11 mouse cellular contexts compared by ENCODE assay signal in the genomic region with DNA sequence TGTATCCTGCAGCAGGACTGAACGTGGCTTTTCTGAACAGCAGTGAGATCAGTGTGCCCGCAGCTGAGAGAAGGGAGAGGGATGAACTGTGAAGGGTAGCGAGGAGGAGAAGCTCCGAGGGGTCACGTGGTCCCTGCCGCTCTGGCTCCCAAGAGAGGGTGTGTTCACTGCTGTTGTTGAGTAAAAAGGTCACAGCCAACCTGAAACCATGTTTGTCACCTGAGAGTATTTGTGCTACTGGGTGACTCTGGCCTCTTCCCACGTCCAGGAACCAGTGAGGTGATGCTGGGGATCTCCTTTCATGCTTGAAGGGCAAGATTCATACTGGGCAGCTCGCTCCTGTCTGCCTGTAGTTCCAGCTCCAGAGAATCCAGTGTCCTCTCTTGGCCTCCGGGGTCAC.
A peak's percentile ranks its signal among the peaks of the same experiment; 100 is the strongest.
DNase-seq lines count a peak whose midpoint lies in the region; ATAC-seq lines count a peak whose summit lies in the region.
"Had no signal": no experiment of that assay in that cellular context is flagged by ENCODE, and none has a peak within 500 bp of the region (broad histone marks: within the 10 kb centered on the region; RNA-seq: fewer than 3 reads in every experiment).

No protein-coding gene starts in this region.

- no peak for ATAC-seq in midbrain, embryonic 11.5 days (ENCODE audit: low FRiP score)
- ATAC-seq in hindbrain, embryonic 14.5 days (ENCODE audit: low FRiP score) = no peak
- no peak for ATAC-seq in neural tube, embryonic 14.5 days (ENCODE audit: low read depth)

- no peak overlapping the region for H3K4me3 ChIP-seq in heart, embryonic 10.5 days
- H3K4me3 ChIP-seq in midbrain, embryonic 10.5 days = no peak overlapping the region
- H3K4me3 ChIP-seq in midbrain, embryonic 11.5 days (ENCODE audit: low read depth, low read length) = no peak overlapping the region
- no peak overlapping the region for H3K4me3 ChIP-seq in hindbrain, embryonic 14.5 days (replicated peaks; ENCODE audit: low read length)
- no peak overlapping the region for H3K4me3 ChIP-seq in neural tube, embryonic 14.5 days (ENCODE audit: low read depth, low read length)

- DNase-seq in heart, embryonic 10.5 days (ENCODE audit: low spot score) = no peak
- DNase-seq in heart, postnatal 4 days = no peak
- no peak for DNase-seq in midbrain, embryonic 10.5 days (ENCODE audit: low spot score)
- DNase-seq in midbrain, embryonic 11.5 days (ENCODE audit: low spot score, missing footprints) = no peak
- no peak for DNase-seq in hindbrain, embryonic 14.5 days (ENCODE audit: low spot score)
- DNase-seq in cerebellum, postnatal 10 days = no peak
- no peak for DNase-seq in adrenal gland, postnatal 25 days
- DNase-seq: cerebellum, adult 8-10 months; liver; thymus, adult 2 months had no signal

- peak overlapping the region; percentile 81 for H3K27ac ChIP-seq in heart, embryonic 10.5 days
- H3K27ac ChIP-seq in midbrain, embryonic 10.5 days (replicated peaks) = peak overlapping the region; percentile 55
- no peak overlapping the region for H3K27ac ChIP-seq in midbrain, embryonic 11.5 days (ENCODE audit: low read depth, low read length)
- H3K27ac ChIP-seq in hindbrain, embryonic 14.5 days = peak overlapping the region; percentile 21; the same call in 1 of the 2 replicates
- H3K27ac ChIP-seq in neural tube, embryonic 14.5 days (ENCODE audit: low read depth, low read length) = peak overlapping the region; percentile 64

- H3K27me3 ChIP-seq in heart, embryonic 10.5 days (ENCODE audit: insufficient read depth, poor library complexity, severe bottlenecking) = peaks cover 7% of the 10 kb centered on the region; the same call in 1 of the 2 replicates
- peaks cover 38% of the 10 kb centered on the region for H3K27me3 ChIP-seq in midbrain, embryonic 10.5 days (ENCODE audit: low read depth, poor library complexity, severe bottlenecking)
- no peaks in the 10 kb centered on the region for H3K27me3 ChIP-seq in midbrain, embryonic 11.5 days (ENCODE audit: control insufficient read depth, insufficient read depth, low read length)
- 0 out of 2 replicates have a peak, but pooled peaks cover 3% of the 10 kb centered on the region for H3K27me3 ChIP-seq in hindbrain, embryonic 14.5 days (ENCODE audit: control insufficient read depth, insufficient read depth, low read length)
- no peaks in the 10 kb centered on the region for H3K27me3 ChIP-seq in neural tube, embryonic 14.5 days (ENCODE audit: control insufficient read depth, insufficient read depth, low read length)

- H3K36me3 ChIP-seq in heart, embryonic 10.5 days = no peaks in the 10 kb centered on the region
- H3K36me3 ChIP-seq in midbrain, embryonic 10.5 days = no peaks in the 10 kb centered on the region
- no peaks in the 10 kb centered on the region for H3K36me3 ChIP-seq in midbrain, embryonic 11.5 days (ENCODE audit: control insufficient read depth, insufficient read depth, low read length)
- H3K36me3 ChIP-seq in hindbrain, embryonic 14.5 days (replicated peaks; ENCODE audit: control insufficient read depth, insufficient read depth) = no peaks in the 10 kb centered on the region
- no peaks in the 10 kb centered on the region for H3K36me3 ChIP-seq in neural tube, embryonic 14.5 days (ENCODE audit: control insufficient read depth, insufficient read depth, low read length)

- WGBS in heart, embryonic 10.5 days = 29% methylated on average over 9 of the region's 9 CpGs
- 52% methylated on average over 9 of the region's 9 CpGs for WGBS in midbrain, embryonic 10.5 days
- WGBS in midbrain, embryonic 11.5 days = 54% methylated on average over 9 of the region's 9 CpGs
- WGBS in hindbrain, embryonic 14.5 days = 51% methylated on average over 9 of the region's 9 CpGs
- 31% methylated on average over 9 of the region's 9 CpGs for WGBS in neural tube, embryonic 14.5 days

- peaks cover 63% of the 10 kb centered on the region for H3K4me1 ChIP-seq in heart, embryonic 10.5 days
- peaks cover 37% of the 10 kb centered on the region for H3K4me1 ChIP-seq in midbrain, embryonic 10.5 days
- peaks cover 3% of the 10 kb centered on the region for H3K4me1 ChIP-seq in midbrain, embryonic 11.5 days (ENCODE audit: control insufficient read depth, insufficient read depth, low read length)
- peaks cover 17% of the 10 kb centered on the region for H3K4me1 ChIP-seq in hindbrain, embryonic 14.5 days (replicated peaks; ENCODE audit: control insufficient read depth, insufficient read depth, low read length)
- H3K4me1 ChIP-seq in neural tube, embryonic 14.5 days (ENCODE audit: control insufficient read depth, insufficient read depth, low read length) = peaks cover 15% of the 10 kb centered on the region

- H3K4me2 ChIP-seq in midbrain, embryonic 11.5 days = no peak overlapping the region
- no peak overlapping the region for H3K4me2 ChIP-seq in hindbrain, embryonic 14.5 days (replicated peaks)
- no peak overlapping the region for H3K4me2 ChIP-seq in neural tube, embryonic 14.5 days (ENCODE audit: low read depth, low read length)

- no peak overlapping the region for H3K9ac ChIP-seq in midbrain, embryonic 11.5 days (ENCODE audit: low read length)
- H3K9ac ChIP-seq in hindbrain, embryonic 14.5 days = no peak overlapping the region
- H3K9ac ChIP-seq in neural tube, embryonic 14.5 days (replicated peaks; ENCODE audit: low read depth, low read length) = no peak overlapping the region

- no peaks in the 10 kb centered on the region for H3K9me3 ChIP-seq in heart, embryonic 10.5 days
- H3K9me3 ChIP-seq in midbrain, embryonic 10.5 days (replicated peaks) = no peaks in the 10 kb centered on the region
- no peaks in the 10 kb centered on the region for H3K9me3 ChIP-seq in midbrain, embryonic 11.5 days (ENCODE audit: control insufficient read depth, low read length)
- no peaks in the 10 kb centered on the region for H3K9me3 ChIP-seq in hindbrain, embryonic 14.5 days (ENCODE audit: control insufficient read depth, low read length)
- H3K9me3 ChIP-seq in neural tube, embryonic 14.5 days (ENCODE audit: control insufficient read depth, low read length) = no peaks in the 10 kb centered on the region
